Mouse (Mus musculus) stomach, embryonic 14.5 days (tissue): ENCODE data around the gene Trim66. TPM values are rescaled to one million over a fixed set of nuclear protein-coding genes. Genes with fewer than 3 reads are reported as not detected.

ENCODE experiments used
- ATAC-seq: fragments of 200-750 bp; cut with Nextera tagmentation; 2 replicates; pipeline ENCODE4 v1.8.0; 2017; ENCODE audit warnings: low read depth, moderate TSS enrichment; ENCODE audit not compliant: insufficient number of reproducible peaks, insufficient read depth, low FRiP score
- H3K27ac ChIP-seq: fragments of 300-500 bp; sonication (generic); 2 replicates; pipeline ENCODE4 v1.5.1; 2014; ENCODE audit warnings: mild to moderate bottlenecking, low read length, moderate library complexity, mixed read lengths
- H3K27me3 ChIP-seq: fragments of 300-500 bp; sonication (generic); 2 replicates; pipeline ENCODE4 v1.6.1; 2014; ENCODE audit warnings: low read length, control low read depth, mixed read lengths; ENCODE audit not compliant: control insufficient read depth, insufficient read depth
- H3K36me3 ChIP-seq: fragments of 300-500 bp; sonication (generic); 2 replicates; pipeline ENCODE4 v1.6.1; 2014; ENCODE audit warnings: mild to moderate bottlenecking, control low read depth, low read length, moderate library complexity, mixed read lengths; ENCODE audit not compliant: control insufficient read depth, insufficient read depth
- H3K4me1 ChIP-seq: fragments of 300-500 bp; sonication (generic); 2 replicates; pipeline ENCODE4 v1.6.1; 2014; ENCODE audit warnings: low read length, control low read depth, mixed read lengths; ENCODE audit not compliant: control insufficient read depth, insufficient read depth
- H3K4me2 ChIP-seq: fragments of 300-500 bp; sonication (generic); replicated peaks from 2 replicates; pipeline ENCODE4 v1.6.1; 2014; ENCODE audit warnings: low read depth, low read length, control low read depth
- H3K4me3 ChIP-seq: fragments of 300-500 bp; sonication (generic); 2 replicates; pipeline ENCODE4 v1.5.1; 2014; ENCODE audit warnings: low read depth, low read length, control low read depth
- H3K9ac ChIP-seq: fragments of 300-500 bp; sonication (generic); replicated peaks from 2 replicates; pipeline ENCODE4 v1.6.1; 2014; ENCODE audit warnings: low read depth, mild to moderate bottlenecking, control low read depth, low read length, moderate library complexity, mixed read lengths
- H3K9me3 ChIP-seq: fragments of 300-500 bp; sonication (generic); 2 replicates; pipeline ENCODE4 v1.6.1; 2016; ENCODE audit warnings: low read depth, low read length, control low read depth; ENCODE audit not compliant: control insufficient read depth
- WGBS: fragments of 180-500 bp; shearing (Covaris S2); extraction: QIAGEN DNeasy Blood & Tissue Kit; methylation state at CpG from one replicate; pipeline ENCODE4 v1.1.7; 2014; 5-methylcytosine and 5-hydroxymethylcytosine counted together
- polyA plus RNA-seq: library from polyadenylated mRNA; unstranded; fragments of >200 nt; fragmentation: Nextera tagmentation; extraction: Ambion mirVana; gene quantifications from 2 replicates; pipeline ENCODE4 v1.2.1, GENCODE M21; 2014

Gene Trim66
- polyA plus RNA-seq, 1 experiment from 2014 or later, result 0.09 TPM

GRCm38 (mm10) chr7:109536451-109536946 is 28.6 kb upstream of the Trim66 start:
- no peaks in the 10 kb centered on the region for H3K9me3 ChIP-seq
- no peaks in the 10 kb centered on the region for H3K27me3 ChIP-seq
- WGBS, result 67% methylated on average over 4 of the region's 4 CpGs
- peaks cover 49% of the 10 kb centered on the region for H3K36me3 ChIP-seq
- no peak overlapping the region for H3K9ac ChIP-seq
- no peaks in the 10 kb centered on the region; the same call in 1 of the 2 replicates for H3K4me1 ChIP-seq
- peak overlapping the region; percentile 79 for H3K27ac ChIP-seq
- no peak overlapping the region for H3K4me3 ChIP-seq
- H3K4me2 ChIP-seq, result no peak overlapping the region
- ATAC-seq, result peak; percentile 78; the same call in 1 of the 2 replicates

GRCm38 (mm10) chr7:109534921-109535320 is 27.0 kb upstream of the Trim66 start:
- H3K27ac ChIP-seq, result no peak overlapping the region
- ATAC-seq, result no peak
- H3K9ac ChIP-seq, result no peak overlapping the region
- no peaks in the 10 kb centered on the region for H3K27me3 ChIP-seq
- 86% methylated on average over 3 of the region's 3 CpGs for WGBS
- H3K4me3 ChIP-seq, result no peak overlapping the region
- H3K4me1 ChIP-seq, result no peaks in the 10 kb centered on the region; the same call in 1 of the 2 replicates
- no peak overlapping the region for H3K4me2 ChIP-seq
- no peaks in the 10 kb centered on the region for H3K9me3 ChIP-seq
- peaks cover 57% of the 10 kb centered on the region for H3K36me3 ChIP-seq

DNA sequence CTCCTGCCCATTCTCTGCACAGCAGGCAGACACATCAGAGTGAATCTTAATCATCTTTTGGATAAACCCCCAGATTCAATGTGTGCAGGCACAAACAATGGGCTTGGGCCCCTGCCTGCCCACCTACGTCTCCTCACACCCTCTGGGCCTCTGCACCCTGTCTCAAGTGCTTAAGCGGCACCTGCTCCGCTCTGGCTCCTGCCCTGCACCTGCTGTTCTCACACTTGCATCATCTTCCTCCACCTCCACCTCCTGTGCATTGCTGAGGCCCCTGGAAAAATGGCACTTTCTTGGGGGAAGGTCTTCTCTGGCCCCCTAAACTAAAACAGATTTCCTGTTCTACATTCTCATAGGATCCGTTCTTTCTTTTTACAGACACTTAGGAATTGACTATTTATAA is 26.0 kb upstream of the Trim66 start:
- H3K4me1 ChIP-seq, result no peaks in the 10 kb centered on the region; the same call in 1 of the 2 replicates
- no peak overlapping the region for H3K27ac ChIP-seq
- no peaks in the 10 kb centered on the region for H3K9me3 ChIP-seq
- no peak for ATAC-seq
- no peaks in the 10 kb centered on the region for H3K27me3 ChIP-seq
- peaks cover 53% of the 10 kb centered on the region for H3K36me3 ChIP-seq
- H3K4me3 ChIP-seq, result no peak overlapping the region
- H3K4me2 ChIP-seq, result no peak overlapping the region
- no peak overlapping the region for H3K9ac ChIP-seq
- WGBS, result 92% methylated on average over 4 of the region's 4 CpGs

- ATAC-seq, result no peak
These were observed 25.2 kb upstream of the Trim66 start for GRCm38 (mm10) chr7:109533129-109533528.

DNA sequence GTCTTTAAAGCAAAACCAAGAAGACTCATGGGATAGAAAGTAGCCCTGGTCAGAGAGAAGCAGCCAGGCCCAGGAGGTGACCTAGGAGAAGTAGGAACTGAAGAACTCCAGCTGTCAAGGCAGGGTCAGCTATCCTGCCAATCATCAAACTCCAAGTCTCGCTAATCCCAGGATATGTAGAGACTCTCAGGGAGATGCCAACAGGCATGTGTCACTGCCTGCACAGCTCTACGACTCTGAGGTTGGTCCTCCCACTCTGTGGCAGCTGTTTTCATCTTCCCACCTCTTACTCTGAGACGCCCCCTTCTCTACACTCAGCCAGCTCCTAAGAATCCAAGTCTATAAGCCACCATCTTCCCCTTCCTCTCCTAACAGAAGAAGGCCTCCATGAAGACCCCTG is 24.8 kb upstream of the Trim66 start:
- no peaks in the 10 kb centered on the region for H3K27me3 ChIP-seq
- ATAC-seq, result no peak
- H3K9me3 ChIP-seq, result no peaks in the 10 kb centered on the region
- H3K36me3 ChIP-seq, result peaks cover 53% of the 10 kb centered on the region; the same call in 1 of the 2 replicates
- no peak overlapping the region for H3K4me3 ChIP-seq
- H3K4me1 ChIP-seq, result no peaks in the 10 kb centered on the region; the same call in 1 of the 2 replicates
- H3K27ac ChIP-seq, result no peak overlapping the region
- WGBS, result 59% methylated on average over 3 of the region's 3 CpGs
- no peak overlapping the region for H3K4me2 ChIP-seq
- H3K9ac ChIP-seq, result no peak overlapping the region

More at GRCm38 (mm10) chr7:109533129-109533528, 25.2 kb upstream of the Trim66 start:
- H3K4me1 ChIP-seq, result no peaks in the 10 kb centered on the region; the same call in 1 of the 2 replicates
- no peaks in the 10 kb centered on the region for H3K9me3 ChIP-seq
- no peaks in the 10 kb centered on the region for H3K27me3 ChIP-seq
- peaks cover 52% of the 10 kb centered on the region; the same call in 1 of the 2 replicates for H3K36me3 ChIP-seq
- H3K4me3 ChIP-seq, result no peak overlapping the region
- no peak overlapping the region for H3K27ac ChIP-seq
- WGBS, result 75% methylated on average over 4 of the region's 4 CpGs
- no peak overlapping the region for H3K9ac ChIP-seq
- H3K4me2 ChIP-seq, result no peak overlapping the region

- Histone ChIP-seq H3K9ac (no peak overlapping the region), H3K9me3 (no peaks in the 10 kb centered on the region), H3K4me1 (no peaks in the 10 kb centered on the region; the same call in 1 of the 2 replicates), H3K4me3 (no peak overlapping the region), H3K4me2 (no peak overlapping the region), H3K27ac (no peak overlapping the region), H3K36me3 (peaks cover 56% of the 10 kb centered on the region; the same call in 1 of the 2 replicates), H3K27me3 (no peaks in the 10 kb centered on the region)
- no peak for ATAC-seq
- 87% methylated on average over 5 of the region's 5 CpGs for WGBS
These were observed 23.6 kb upstream of the Trim66 start for GRCm38 (mm10) chr7:109531501-109531900.

- no peak overlapping the region for H3K4me3 ChIP-seq
- no peaks in the 10 kb centered on the region for H3K9me3 ChIP-seq
- H3K4me1 ChIP-seq, result no peaks in the 10 kb centered on the region
- no peaks in the 10 kb centered on the region for H3K27me3 ChIP-seq
- ATAC-seq, result no peak
- H3K27ac ChIP-seq, result no peak overlapping the region
- H3K36me3 ChIP-seq, result peaks cover 59% of the 10 kb centered on the region
- WGBS, result 93% methylated on average over 2 of the region's 2 CpGs
- no peak overlapping the region for H3K4me2 ChIP-seq
- H3K9ac ChIP-seq, result no peak overlapping the region
These were observed 21.8 kb upstream of the Trim66 start for GRCm38 (mm10) chr7:109529741-109530140.

DNA sequence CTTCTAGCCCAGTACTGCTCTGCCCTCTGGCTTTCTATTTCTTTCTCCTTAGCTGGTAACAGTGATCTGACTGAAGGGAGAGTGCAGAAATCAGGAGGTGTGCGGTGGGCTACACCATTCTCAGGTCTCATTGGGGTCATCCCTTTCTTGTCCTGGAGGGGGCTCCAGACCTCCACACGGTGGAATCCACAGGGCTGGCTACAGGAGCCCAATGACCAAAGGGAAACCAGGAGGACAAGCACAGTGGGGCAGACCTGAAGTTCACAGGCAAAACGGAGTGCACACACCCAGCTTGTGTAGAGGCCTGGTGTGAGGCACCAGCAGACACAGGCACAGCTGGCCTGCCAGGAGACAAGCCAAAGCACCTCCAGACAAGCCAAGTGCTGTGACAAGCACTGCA is 20.4 kb upstream of the Trim66 start:
- ATAC-seq, result peak; percentile 68; the same call in 1 of the 2 replicates
- Histone ChIP-seq H3K4me2 (no peak overlapping the region), H3K4me3 (no peak overlapping the region), H3K9ac (no peak overlapping the region), H3K36me3 (peaks cover 65% of the 10 kb centered on the region), H3K4me1 (no peaks in the 10 kb centered on the region), H3K27me3 (no peaks in the 10 kb centered on the region), H3K9me3 (no peaks in the 10 kb centered on the region), H3K27ac (no peak overlapping the region)
- WGBS, result 24% methylated on average over 3 of the region's 3 CpGs

DNA sequence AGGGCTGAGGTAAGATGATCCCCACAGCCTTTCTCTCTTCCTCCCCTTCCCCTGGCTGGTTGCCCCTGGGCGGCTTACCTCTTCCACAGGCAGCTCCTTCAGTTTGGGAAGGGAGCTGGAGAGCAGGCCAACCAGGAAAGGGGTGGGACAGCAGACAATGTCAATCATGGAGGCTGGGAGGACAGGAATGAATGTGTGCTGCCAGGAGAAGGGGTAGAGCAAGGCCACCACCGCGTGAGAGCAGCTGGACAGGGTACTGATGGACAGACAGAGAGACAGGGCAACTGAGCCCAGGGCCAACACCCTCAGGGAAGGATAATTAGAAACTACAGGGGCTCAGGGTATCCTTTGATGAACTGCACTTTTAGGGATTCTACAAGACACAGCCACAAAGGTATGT is 19.6 kb upstream of the Trim66 start:
- H3K4me2 ChIP-seq, result no peak overlapping the region
- H3K4me3 ChIP-seq, result no peak overlapping the region
- H3K27me3 ChIP-seq, result no peaks in the 10 kb centered on the region
- H3K9me3 ChIP-seq, result no peaks in the 10 kb centered on the region
- H3K9ac ChIP-seq, result no peak overlapping the region
- no peaks in the 10 kb centered on the region for H3K4me1 ChIP-seq
- ATAC-seq, result no peak
- H3K36me3 ChIP-seq, result peaks cover 70% of the 10 kb centered on the region
- 67% methylated on average over 3 of the region's 3 CpGs for WGBS
- no peak overlapping the region for H3K27ac ChIP-seq
